Comparison of ENCODE assay signal across 1 mouse cellular context in the genomic region with DNA sequence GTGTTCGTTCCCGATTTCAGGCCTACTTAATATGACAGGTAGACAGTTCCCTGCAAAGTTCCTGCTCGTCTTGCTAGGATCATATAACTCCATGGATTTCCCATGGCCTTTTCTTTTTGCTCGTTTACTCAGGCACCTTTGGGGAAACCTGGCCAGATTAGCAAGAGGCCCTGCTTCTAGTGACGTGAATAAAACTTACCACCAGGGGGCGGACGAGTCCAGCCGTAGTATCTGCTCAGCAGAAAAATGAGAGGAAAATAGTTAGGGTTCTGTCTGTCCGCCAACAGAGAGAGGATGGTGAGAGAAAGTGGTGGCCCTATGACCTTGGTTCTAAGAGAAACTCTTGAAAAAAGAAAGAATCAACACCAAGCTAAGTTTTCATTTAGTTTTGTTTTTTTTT.
TF ChIP-seq lines count a peak whose summit lies in the region.

No protein-coding gene starts in this region.

TF ChIP-seq in MEL, 35 proteins besides CTCF, POLR2A, EP300 and RAD21 (continued from another document):
- TF ChIP-seq CHD2 (IDR thresholded peaks at IDR 0.05; ENCODE audit: low read length), result no peak
- peak; percentile 44; the same call in 1 of the 2 replicates for TF ChIP-seq ZC3H11A (IDR thresholded peaks at IDR 0.05; ENCODE audit: low read depth, low read length)
- no peak for TF ChIP-seq MAFK (IDR thresholded peaks at IDR 0.05; ENCODE audit: borderline replicate concordance, low read depth, low read length)
- TF ChIP-seq SMC3 (IDR thresholded peaks at IDR 0.05; ENCODE audit: low read depth, low read length), result peak; percentile 70
- no peak for TF ChIP-seq KAT2A (conservative IDR thresholded peaks at IDR 0.05; ENCODE audit: low read depth, low read length)
- no peak for TF ChIP-seq NELFE (IDR thresholded peaks at IDR 0.05; ENCODE audit: low read depth, low read length)
- TF ChIP-seq USF2 (IDR thresholded peaks at IDR 0.05; ENCODE audit: borderline replicate concordance in 1 of 2, insufficient read depth in 1 of 2, low read depth in 1 of 2, low read length in 2 of 2), result no peak
